Mouse (Mus musculus) stomach, embryonic 16.5 days (tissue): ENCODE results near the gene Olfr1383. TPM values are rescaled to one million over a fixed set of nuclear protein-coding genes. Genes with fewer than 3 reads are reported as not detected.
"Not testable (repeated sequence)": the region's sequence is repeated elsewhere in the genome, so short reads cannot be mapped to it uniquely, and the experiment has no call there.

Experiments
- ATAC-seq: fragments of 200-750 bp; cut with Nextera tagmentation; 2 replicates; pipeline ENCODE4 v1.8.0; 2017; ENCODE audit warnings: moderate number of reproducible peaks, moderate TSS enrichment; ENCODE audit not compliant: insufficient read depth, low FRiP score
- H3K27ac ChIP-seq: fragments of 300-500 bp; sonication (generic); 2 replicates; pipeline ENCODE4 v1.5.1; 2014; ENCODE audit warnings: low read length
- H3K27me3 ChIP-seq: fragments of 300-500 bp; sonication (generic); 2 replicates; pipeline ENCODE4 v1.6.1; 2014; ENCODE audit warnings: low read length, control low read depth, mixed read lengths; ENCODE audit not compliant: control insufficient read depth, insufficient read depth
- H3K36me3 ChIP-seq: fragments of 300-500 bp; sonication (generic); 2 replicates; pipeline ENCODE4 v1.6.1; 2014; ENCODE audit warnings: low read length; ENCODE audit not compliant: control insufficient read depth, insufficient read depth
- H3K4me1 ChIP-seq: fragments of 300-500 bp; sonication (generic); 2 replicates; pipeline ENCODE4 v1.6.1; 2014; ENCODE audit warnings: low read length, control low read depth, mixed read lengths; ENCODE audit not compliant: control insufficient read depth, insufficient read depth
- H3K4me2 ChIP-seq: fragments of 300-500 bp; sonication (generic); 2 replicates; pipeline ENCODE4 v1.6.1; 2014; ENCODE audit warnings: low read depth, low read length, mixed read lengths
- H3K4me3 ChIP-seq: fragments of 300-500 bp; sonication (generic); replicated peaks from 2 replicates; pipeline ENCODE4 v1.5.1; 2014; ENCODE audit warnings: mild to moderate bottlenecking, low read length
- H3K9ac ChIP-seq: fragments of 300-500 bp; sonication (generic); 2 replicates; pipeline ENCODE4 v1.6.1; 2014; ENCODE audit warnings: low read length
- H3K9me3 ChIP-seq: fragments of 300-500 bp; sonication (generic); replicated peaks from 2 replicates; pipeline ENCODE4 v1.6.1; 2016; ENCODE audit warnings: low read length, control low read depth; ENCODE audit not compliant: control insufficient read depth
- WGBS: fragments of 180-500 bp; shearing (Covaris S2); extraction: QIAGEN DNeasy Blood & Tissue Kit; methylation state at CpG from one replicate; pipeline ENCODE4 v1.1.7; 2014; 5-methylcytosine and 5-hydroxymethylcytosine counted together
- polyA plus RNA-seq: library from polyadenylated mRNA; unstranded; fragments of >200 nt; fragmentation: Nextera tagmentation; extraction: Ambion mirVana; gene quantifications from 2 replicates; pipeline ENCODE4 v1.2.1, GENCODE M21; 2015

Olfr1383 gene
- polyA plus RNA-seq, 1 experiment from 2014 or later = not detected

DNA sequence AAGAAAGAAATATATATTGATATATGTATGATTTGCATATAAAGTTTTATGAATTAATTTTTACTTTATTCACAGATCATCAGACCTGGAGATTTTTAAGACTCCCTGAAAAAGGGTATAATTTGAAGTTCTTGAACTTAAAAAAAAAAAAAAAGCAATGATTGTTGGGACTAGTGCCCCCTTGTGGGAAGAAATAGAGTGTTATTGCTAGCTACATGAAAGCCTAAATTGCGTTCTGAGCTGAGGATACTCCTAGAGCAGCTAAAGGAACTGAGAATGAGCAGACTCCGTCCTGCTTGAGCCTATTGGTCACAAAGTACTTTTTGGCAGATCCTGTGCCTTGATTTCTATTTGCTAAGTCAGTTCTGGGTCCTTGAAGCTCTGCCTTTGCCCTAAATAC is 55.6 kb downstream of the Olfr1383 start:
- H3K4me3 ChIP-seq, H3K27ac ChIP-seq, H3K4me2 ChIP-seq, H3K9ac ChIP-seq, H3K27me3 ChIP-seq, H3K9me3 ChIP-seq, ATAC-seq, H3K36me3 ChIP-seq, H3K4me1 ChIP-seq: not testable (repeated sequence)
- WGBS = 35% methylated on average over 2 of the region's 2 CpGs

Other genes with a start within 250 kb of the Olfr1383 start
- gene Olfr1393, start 241.3 kb upstream of the Olfr1383 start, polyA plus RNA-seq = 0.10 TPM in 1 of 2 replicates, not detected in the other
- 0.08 TPM in 1 of 2 replicates, not detected in the other for gene Olfr1392, start 234.4 kb upstream of the Olfr1383 start, polyA plus RNA-seq
- gene Olfr10, start 214.9 kb upstream of the Olfr1383 start, polyA plus RNA-seq = not detected in 2 replicates
- gene Olfr1391, start 196.9 kb upstream of the Olfr1383 start, polyA plus RNA-seq = not detected in 2 replicates
- not detected in 2 replicates for gene Olfr1390, start 184.5 kb upstream of the Olfr1383 start, polyA plus RNA-seq
- gene Olfr1389, start 96.6 kb upstream of the Olfr1383 start, polyA plus RNA-seq = not detected in 2 replicates
- gene Olfr1388, start 83.0 kb upstream of the Olfr1383 start, polyA plus RNA-seq = 0.18 TPM in 1 of 2 replicates, not detected in the other
- not detected in 2 replicates for gene Olfr1387, start 64.3 kb upstream of the Olfr1383 start, polyA plus RNA-seq
- not detected in 2 replicates for gene Olfr1386, start 54.6 kb upstream of the Olfr1383 start, polyA plus RNA-seq
- gene Olfr1385, start 30.6 kb upstream of the Olfr1383 start, polyA plus RNA-seq = not detected in 2 replicates
- not detected in 2 replicates for gene Olfr1384, start 12.9 kb upstream of the Olfr1383 start, polyA plus RNA-seq
- gene Olfr1382, start 8.6 kb downstream of the Olfr1383 start, polyA plus RNA-seq = not detected in 2 replicates
- gene Olfr1381, start 23.8 kb downstream of the Olfr1383 start, polyA plus RNA-seq = not detected in 2 replicates
- not detected in 2 replicates for gene Olfr1380, start 37.2 kb downstream of the Olfr1383 start, polyA plus RNA-seq
- gene Flt4, start 89.6 kb downstream of the Olfr1383 start, polyA plus RNA-seq = 5.5 and 5.8 TPM in 2 replicates
- gene Scgb3a1, start 144.0 kb downstream of the Olfr1383 start, polyA plus RNA-seq = not detected in 2 replicates
- gene Cnot6, start 193.1 kb downstream of the Olfr1383 start, polyA plus RNA-seq = 30.9 and 33.7 TPM in 2 replicates